Mouse (Mus musculus) MEL (cell line): ENCODE data around the gene Nos1ap. TPM values are rescaled to one million over a fixed set of nuclear protein-coding genes. Genes with fewer than 3 reads are reported as not detected.

ENCODE experiments used
- DNase-seq: peaks from one replicate; pipeline ENCODE4 v3.0.0; 2011; ENCODE audit warnings: low read depth, low spot score
- H3K27ac ChIP-seq: 2 replicates; pipeline ENCODE4 v1.5.1; 2012; ENCODE audit warnings: low read depth, mild to moderate bottlenecking, control low read depth, low read length, moderate library complexity; ENCODE audit not compliant: control insufficient read depth
- H3K27me3 ChIP-seq, 2 experiments: fragments of 150-350 bp in 1 of 2; sonication (generic) in 1 of 2; 2 replicates each; pipeline ENCODE4 v1.6.1; 2012; ENCODE audit warnings: low read length in 2 of 2, mild to moderate bottlenecking in 2 of 2, improper control_type of control experiment in 1 of 2, moderate library complexity in 1 of 2; ENCODE audit not compliant: insufficient read depth in 2 of 2, control insufficient read depth in 1 of 2
- H3K36me3 ChIP-seq, 2 experiments: 2 replicates each; pipeline ENCODE4 v1.6.1; 2012 to 2014; ENCODE audit warnings: low read length in 2 of 2, improper control_type of control experiment in 1 of 2, inconsistent platforms in 1 of 2, mild to moderate bottlenecking in 1 of 2; ENCODE audit not compliant: insufficient read depth in 2 of 2, control insufficient read depth in 1 of 2
- H3K4me1 ChIP-seq, 2 experiments: fragments of 150-350 bp in 1 of 2; sonication (generic) in 1 of 2; 2 replicates each; pipeline ENCODE4 v1.6.1; 2012; ENCODE audit warnings: low read length in 2 of 2, improper control_type of control experiment in 1 of 2, mild to moderate bottlenecking in 1 of 2; ENCODE audit not compliant: insufficient read depth in 2 of 2, control insufficient read depth in 1 of 2
- H3K4me3 ChIP-seq, 2 experiments: fragments of 150-350 bp in 1 of 2; sonication (generic) in 1 of 2; 2 replicates each; pipeline ENCODE4 v1.5.1; 2012; ENCODE audit warnings: low read depth in 2 of 2, low read length in 2 of 2, mild to moderate bottlenecking in 2 of 2, moderate library complexity in 2 of 2, control low read depth in 1 of 2, improper control_type of control experiment in 1 of 2; ENCODE audit not compliant: control insufficient read depth in 1 of 2, insufficient read depth in 1 of 2
- H3K79me2 ChIP-seq: 2 replicates; pipeline ENCODE4 v1.6.1; 2012; ENCODE audit warnings: mild to moderate bottlenecking, low read length, moderate library complexity; ENCODE audit not compliant: control insufficient read depth, poor library complexity, insufficient read depth
- H3K9ac ChIP-seq: 2 replicates; pipeline ENCODE4 v1.6.1; 2012; ENCODE audit warnings: low read depth, mild to moderate bottlenecking, control low read depth, low read length, moderate library complexity; ENCODE audit not compliant: control insufficient read depth, poor library complexity, severe bottlenecking
- H3K9me3 ChIP-seq: fragments of 150-350 bp; sonication (generic); replicated peaks from 2 replicates; pipeline ENCODE4 v1.6.1; 2012; ENCODE audit warnings: mild to moderate bottlenecking, low read length, improper control_type of control experiment, moderate library complexity; ENCODE audit not compliant: insufficient read depth
- CHD2 ChIP-seq: IDR thresholded peaks from 2 replicates; pipeline ENCODE4 v1.6.1; 2011; ENCODE audit warnings: low read length, improper control_type of control experiment
- ELF1 ChIP-seq: IDR thresholded peaks from 2 replicates; pipeline ENCODE4 v1.6.1; 2014; ENCODE audit warnings: low read depth, mild to moderate bottlenecking, inconsistent platforms, low read length, improper control_type of control experiment, moderate library complexity
- EP300 ChIP-seq, 2 experiments: IDR thresholded peaks; 2 replicates each; pipeline ENCODE4 v1.6.1; 2011; ENCODE audit warnings: improper control_type of control experiment in 2 of 2, low read length in 2 of 2, low read depth in 1 of 2, mild to moderate bottlenecking in 1 of 2
- ETS1 ChIP-seq: IDR thresholded peaks from 2 replicates; pipeline ENCODE4 v1.6.1; 2012; ENCODE audit warnings: low read depth, mild to moderate bottlenecking, inconsistent platforms, low read length, improper control_type of control experiment, moderate library complexity
- GATA1 ChIP-seq: IDR thresholded peaks from 2 replicates; pipeline ENCODE4 v1.6.1; 2011; ENCODE audit warnings: low read depth, low read length, improper control_type of control experiment
- MAX ChIP-seq: IDR thresholded peaks from 2 replicates; pipeline ENCODE4 v1.6.1; 2011; ENCODE audit warnings: low read length, improper control_type of control experiment
- MAZ ChIP-seq: IDR thresholded peaks from 2 replicates; pipeline ENCODE4 v1.6.1; 2012; ENCODE audit warnings: low read depth, mild to moderate bottlenecking, inconsistent platforms, low read length, improper control_type of control experiment
- NELFE ChIP-seq: IDR thresholded peaks from 2 replicates; pipeline ENCODE4 v1.6.1; 2011; ENCODE audit warnings: low read depth, low read length, improper control_type of control experiment
- RCOR1 ChIP-seq: IDR thresholded peaks from 2 replicates; pipeline ENCODE4 v1.6.1; 2012; ENCODE audit warnings: low read depth, mild to moderate bottlenecking, inconsistent platforms, low read length, improper control_type of control experiment
- SIN3A ChIP-seq: IDR thresholded peaks from 2 replicates; pipeline ENCODE4 v1.6.1; 2012; ENCODE audit warnings: low read length, improper control_type of control experiment, inconsistent platforms
- TBP ChIP-seq: IDR thresholded peaks from 2 replicates; pipeline ENCODE4 v1.8.0; 2011; ENCODE audit warnings: low read depth, low read length, improper control_type of control experiment
- TCF12 ChIP-seq: IDR thresholded peaks from 2 replicates; pipeline ENCODE4 v1.6.1; 2014; ENCODE audit warnings: low read depth, mild to moderate bottlenecking, inconsistent platforms, low read length, improper control_type of control experiment, moderate library complexity
- ZKSCAN1 ChIP-seq: IDR thresholded peaks from 2 replicates; pipeline ENCODE4 v1.6.1; 2012; ENCODE audit warnings: low read depth, mild to moderate bottlenecking, inconsistent platforms, low read length, improper control_type of control experiment, moderate library complexity
- ZMIZ1 ChIP-seq: IDR thresholded peaks from 2 replicates; pipeline ENCODE4 v1.6.1; 2012; ENCODE audit warnings: low read depth, mild to moderate bottlenecking, inconsistent platforms, low read length, improper control_type of control experiment, moderate library complexity
- ZNF384 ChIP-seq: IDR thresholded peaks from 2 replicates; pipeline ENCODE4 v1.6.1; 2012; ENCODE audit warnings: low read depth, mild to moderate bottlenecking, inconsistent platforms, low read length, improper control_type of control experiment
- polyA plus RNA-seq, 2 experiments: library from polyadenylated mRNA; stranded (reverse) in 1 of 2; unstranded in 1 of 2; fragments of >175 nt in 1 of 2; fragments of >200 nt in 1 of 2; gene quantifications; 2 replicates each; pipeline versions ENCODE4 v1.2.1 to v1.2.4; 2012; ENCODE audit warnings: low replicate concordance in 2 of 2, low read depth in 1 of 2; ENCODE audit not compliant: insufficient read length in 2 of 2, insufficient read depth in 1 of 2, missing spikeins in 1 of 2
- total RNA-seq: library from RNA; depleted of rRNA; stranded (reverse); fragments of 300-350 nt; gene quantifications from 2 replicates; pipeline ENCODE4 v1.2.3, GENCODE M21; 2012

The Nos1ap gene
- total and polyA plus RNA-seq, 3 experiments = 0.62 to 2.4 TPM; not detected in 1

- H3K36me3 ChIP-seq = peaks cover 0 to 25% of the 10 kb centered on the region in 2 experiments; a peak in 2 of 4 replicates
- no peaks in the 10 kb centered on the region for H3K9me3 ChIP-seq
- TF ChIP-seq GATA1 (peak; percentile 66), ETS1 (0 out of 2 replicates have a peak, but pooled peaks have one; percentile 3), ELF1 (no peak), RCOR1 (peak; percentile 40; the same call in 1 of the 2 replicates)
- DNase-seq = no peak
- H3K4me1 ChIP-seq = peaks cover 12 to 22% of the 10 kb centered on the region in 2 experiments
- no peaks in the 10 kb centered on the region for H3K27me3 ChIP-seq
- no peak overlapping the region for H3K27ac ChIP-seq
- no peak overlapping the region for H3K9ac ChIP-seq
- H3K4me3 ChIP-seq = no peak overlapping the region
- no peaks in the 10 kb centered on the region for H3K79me2 ChIP-seq
Measured at GRCm38 (mm10) chr1:170566969-170567368, 22.7 kb downstream of the Nos1ap start.

GRCm38 (mm10) chr1:170566538-170566937 lies 23.1 kb downstream of the Nos1ap start:
- Histone ChIP-seq H3K27me3 (no peaks in the 10 kb centered on the region), H3K4me3 (no peak overlapping the region), H3K79me2 (no peaks in the 10 kb centered on the region), H3K36me3 (peaks cover 0 to 25% of the 10 kb centered on the region in 2 experiments; a peak in 2 of 4 replicates), H3K27ac (peak overlapping the region; percentile 35; the same call in 1 of the 2 replicates), H3K9me3 (no peaks in the 10 kb centered on the region), H3K9ac (no peak overlapping the region), H3K4me1 (peaks cover 12 to 22% of the 10 kb centered on the region in 2 experiments)
- peak; percentile 45 for DNase-seq
- TF ChIP-seq ETS1 (peak; percentile 24; the same call in 1 of the 2 replicates), EP300 (IDR thresholded peaks at IDR 0.05; ENCODE audit: low read depth in 1 of 2, low read length in 2 of 2) (peak; percentile 68 to 73), NELFE (no peak), TCF12 (peak; percentile 68; the same call in 1 of the 2 replicates), GATA1 (peak; percentile 76)

GRCm38 (mm10) chr1:170564926-170565325 lies 24.7 kb downstream of the Nos1ap start:
- H3K4me1 ChIP-seq = peaks cover 12 to 22% of the 10 kb centered on the region in 2 experiments
- peak; percentile 66 for DNase-seq
- no peaks in the 10 kb centered on the region for H3K9me3 ChIP-seq
- no peaks in the 10 kb centered on the region for H3K79me2 ChIP-seq
- TF ChIP-seq EP300 (IDR thresholded peaks at IDR 0.05; ENCODE audit: low read depth in 1 of 2, low read length in 2 of 2) = peak; percentile 56 to 80
- no peak for TF ChIP-seq ZMIZ1
- 0 out of 2 replicates have a peak, but pooled peaks have one; percentile 26 for TF ChIP-seq TCF12
- TF ChIP-seq MAZ = peak; percentile 82; the same call in 1 of the 2 replicates
- peak; percentile 78 for TF ChIP-seq RCOR1
- peak; percentile 74 for TF ChIP-seq ZNF384
- 0 out of 2 replicates have a peak, but pooled peaks have one; percentile 37 for TF ChIP-seq ELF1
- TF ChIP-seq ZKSCAN1 = no peak
- TF ChIP-seq ETS1 = peak; percentile 42
- no peak for TF ChIP-seq TBP
- no peak for TF ChIP-seq MAX
- no peak for TF ChIP-seq CHD2
- TF ChIP-seq SIN3A = 0 out of 2 replicates have a peak, but pooled peaks have one; percentile 22
- no peak overlapping the region; the same call in 1 of the 2 replicates for H3K9ac ChIP-seq
- H3K4me3 ChIP-seq = peak overlapping the region in 1 of 2 experiments; percentile 22; a peak in 1 of 4 replicates
- peaks cover 0 to 25% of the 10 kb centered on the region in 2 experiments; a peak in 2 of 4 replicates for H3K36me3 ChIP-seq
- H3K27me3 ChIP-seq = no peaks in the 10 kb centered on the region
- H3K27ac ChIP-seq = peak overlapping the region; percentile 51
